Mouse (Mus musculus) common myeloid progenitor, adult 5-6 weeks (primary cell): ENCODE measurements around the gene Pigu. TPM values are rescaled to one million over a fixed set of nuclear protein-coding genes. Genes with fewer than 3 reads are reported as not detected.

ENCODE experiments used
- ATAC-seq: replicated peaks from 2 replicates; pipeline ENCODE4 v1.8.0; 2016; ENCODE audit warnings: low read depth, mild to moderate bottlenecking, moderate TSS enrichment, inconsistent platforms; ENCODE audit not compliant: poor library complexity, severe bottlenecking
- total RNA-seq: library from RNA; stranded (forward); fragments of 200-1000, 187-1606 nt; gene quantifications from 2 replicates; pipeline ENCODE4 v1.2.3, GENCODE M21; 2017

The Pigu gene
- total RNA-seq, result 36.7 and 37.8 TPM in 2 replicates

- ATAC-seq, result peak; percentile 100
Observed at GRCm38 (mm10) chr2:155356971-155357591, at the start of gene Pigu. TSS of gene Pigu (minus strand) at chr2:155357430.

DNA sequence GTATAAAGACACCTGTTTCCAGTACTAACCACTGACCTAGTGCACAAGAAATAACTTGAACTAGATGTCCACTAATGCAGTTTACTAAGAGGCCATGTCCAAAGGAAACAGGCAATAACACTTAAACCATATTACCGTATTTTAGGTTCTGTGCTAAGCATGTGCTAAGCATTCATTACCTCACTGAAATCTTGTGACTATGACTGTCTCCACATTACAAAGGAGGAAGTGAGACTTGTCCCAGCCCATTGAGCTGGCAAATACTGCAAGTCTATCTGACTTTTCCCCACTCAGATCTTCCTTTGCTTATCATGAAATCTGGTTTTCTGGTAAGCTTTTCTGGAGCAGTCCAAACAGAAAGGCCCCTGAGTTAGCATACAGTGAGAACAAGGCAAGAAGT lies 47.4 kb upstream of the Pigu start:
- ATAC-seq, result 0 out of 2 replicates have a peak, but pooled peaks have one; percentile 54

GRCm38 (mm10) chr2:155401926-155402325 lies 44.7 kb upstream of the Pigu start:
- ATAC-seq, result no peak

DNA sequence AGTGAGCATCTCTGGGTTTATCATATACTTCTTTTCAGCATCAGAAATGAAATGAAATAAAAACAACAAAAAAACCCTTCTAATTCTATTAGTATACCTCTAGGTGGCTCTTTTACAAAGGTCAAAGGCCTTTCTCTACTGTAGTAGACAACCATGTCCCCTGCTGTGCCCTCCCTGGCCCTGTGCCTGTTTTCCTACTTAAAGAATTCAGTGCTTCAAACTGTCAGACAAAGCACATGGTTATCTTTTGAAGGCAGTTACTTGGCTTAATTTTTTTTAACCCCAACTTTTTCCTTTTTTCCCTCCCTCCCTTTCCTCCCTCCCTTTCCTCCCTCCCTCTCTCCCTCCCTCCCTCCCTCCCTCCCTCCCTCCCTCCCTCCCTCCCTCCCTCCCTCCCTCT lies 43.0 kb upstream of the Pigu start:
- no peak for ATAC-seq

DNA sequence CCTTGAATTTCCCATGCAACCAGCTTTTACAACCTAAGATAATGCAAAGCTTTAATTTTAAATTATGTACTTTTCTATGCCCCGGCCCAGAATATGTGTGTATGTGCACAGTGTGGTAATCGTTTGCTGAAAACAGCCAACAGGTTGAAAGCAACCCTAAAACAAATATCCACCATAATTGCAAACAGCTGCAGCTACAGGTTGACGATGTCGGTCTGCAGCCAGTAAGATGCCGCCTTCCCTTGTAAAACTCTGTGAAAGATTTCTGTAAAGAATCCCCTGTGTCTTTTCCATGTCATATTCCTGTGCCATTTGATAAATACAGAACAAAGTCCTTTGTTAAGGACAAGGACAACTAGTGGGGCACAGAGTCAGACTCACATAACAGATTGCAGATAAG lies 37.4 kb upstream of the Pigu start:
- ATAC-seq, result no peak

DNA sequence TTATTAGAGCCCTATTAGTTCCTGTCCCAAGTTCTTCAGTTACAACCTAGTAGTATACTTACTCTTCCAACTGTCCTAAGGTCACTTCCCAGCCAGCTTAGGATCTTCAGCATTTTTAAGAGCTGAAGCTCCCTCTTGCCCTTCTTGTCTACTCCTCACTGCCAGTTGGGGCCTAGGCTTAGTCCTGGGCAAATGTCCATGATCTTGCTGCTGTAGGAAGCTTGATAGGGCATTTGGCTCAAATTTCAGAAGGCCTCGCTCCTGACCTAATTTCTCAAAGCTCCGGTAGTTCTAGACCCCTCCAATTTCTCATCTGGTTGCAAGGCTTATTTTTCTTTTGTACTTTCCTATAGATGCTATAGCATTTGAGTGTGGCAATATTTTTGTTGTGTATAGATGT lies 31.3 kb upstream of the Pigu start:
- ATAC-seq, result no peak

- no peak for ATAC-seq
Observed at GRCm38 (mm10) chr2:155387052-155387451, 29.8 kb upstream of the Pigu start.

DNA sequence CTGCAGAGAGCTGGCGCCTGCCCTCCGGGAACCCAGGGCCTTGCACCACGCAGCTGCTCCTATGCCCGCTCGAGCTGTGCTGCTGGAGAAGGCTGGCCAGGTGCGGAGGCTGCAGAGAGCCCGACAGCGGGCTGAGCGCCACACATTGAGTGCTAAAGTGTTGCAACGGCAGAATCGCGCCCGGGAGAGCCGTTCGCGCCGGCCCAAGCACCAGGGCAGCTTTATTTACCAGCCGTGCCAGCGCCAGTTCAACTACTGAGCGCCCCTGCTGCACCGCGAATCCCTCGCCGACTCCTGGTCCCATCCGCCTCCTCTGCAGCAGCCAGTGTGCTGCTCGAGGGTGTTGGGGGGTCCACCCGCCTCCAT lies 29.3 kb upstream of the Pigu start:
- ATAC-seq, result no peak

DNA sequence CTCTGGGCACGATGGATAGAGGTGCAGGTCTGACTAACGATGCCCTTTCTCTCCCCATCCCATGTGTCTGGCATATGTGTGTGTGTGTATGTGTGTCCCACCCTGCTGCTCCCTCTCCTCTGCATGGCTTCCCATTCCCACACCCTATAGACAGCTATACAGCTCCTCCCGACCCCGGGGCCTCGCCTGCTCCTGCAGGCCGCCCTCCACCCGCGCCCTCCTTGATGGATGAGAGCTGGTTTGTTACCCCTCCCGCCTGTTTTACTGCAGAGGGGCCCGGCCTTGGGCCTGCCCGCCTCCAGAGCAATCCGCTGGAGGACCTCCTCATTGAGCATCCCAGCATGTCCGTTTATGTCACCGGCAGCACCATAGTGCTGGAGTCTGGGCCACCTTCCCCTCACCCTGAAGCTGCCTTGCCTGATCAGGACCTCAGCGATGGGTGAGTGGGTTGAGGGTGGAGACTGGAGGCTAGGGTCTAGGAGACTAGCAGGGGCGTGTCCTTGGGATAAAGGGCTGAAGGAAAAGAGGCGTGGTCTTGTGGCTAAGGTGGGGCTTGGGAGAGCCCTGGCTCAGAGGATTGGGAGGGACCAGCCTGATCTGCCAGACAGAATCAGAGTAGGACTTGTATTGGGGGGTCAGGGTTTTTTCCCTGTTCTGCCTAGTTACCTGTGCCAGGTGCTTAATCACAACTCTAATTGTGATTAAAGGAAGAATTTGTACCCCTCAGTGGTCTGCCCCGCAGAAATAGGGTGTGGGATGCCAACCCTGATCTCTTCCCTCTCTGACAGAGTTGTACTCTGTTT lies 28.7 kb upstream of the Pigu start:
- ATAC-seq, result no peak

DNA sequence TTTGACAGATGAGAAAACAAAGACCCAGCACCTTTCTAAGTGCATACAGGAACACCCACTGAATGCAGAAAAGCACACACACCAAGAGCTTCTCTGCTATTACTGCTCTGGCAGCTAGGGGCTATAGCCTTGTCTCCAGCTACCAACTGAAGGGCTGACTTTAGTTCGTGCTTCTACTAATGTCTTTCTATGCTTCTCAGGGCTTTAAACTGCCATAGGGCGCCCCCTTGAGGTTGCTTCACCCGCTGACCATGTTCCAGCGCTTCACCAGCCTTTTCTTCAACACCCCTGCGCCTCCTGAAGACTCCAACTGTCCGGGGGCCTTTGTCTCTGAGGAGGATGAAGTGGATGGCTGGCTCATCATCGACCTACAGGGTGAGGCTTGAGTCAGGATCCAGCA lies 27.9 kb upstream of the Pigu start:
- ATAC-seq, result peak; percentile 75

- ATAC-seq, result no peak
Observed at GRCm38 (mm10) chr2:155382791-155383438, 25.7 kb upstream of the Pigu start.

- ATAC-seq, result peak; percentile 5
Observed at GRCm38 (mm10) chr2:155382332-155382700, 25.1 kb upstream of the Pigu start.

DNA sequence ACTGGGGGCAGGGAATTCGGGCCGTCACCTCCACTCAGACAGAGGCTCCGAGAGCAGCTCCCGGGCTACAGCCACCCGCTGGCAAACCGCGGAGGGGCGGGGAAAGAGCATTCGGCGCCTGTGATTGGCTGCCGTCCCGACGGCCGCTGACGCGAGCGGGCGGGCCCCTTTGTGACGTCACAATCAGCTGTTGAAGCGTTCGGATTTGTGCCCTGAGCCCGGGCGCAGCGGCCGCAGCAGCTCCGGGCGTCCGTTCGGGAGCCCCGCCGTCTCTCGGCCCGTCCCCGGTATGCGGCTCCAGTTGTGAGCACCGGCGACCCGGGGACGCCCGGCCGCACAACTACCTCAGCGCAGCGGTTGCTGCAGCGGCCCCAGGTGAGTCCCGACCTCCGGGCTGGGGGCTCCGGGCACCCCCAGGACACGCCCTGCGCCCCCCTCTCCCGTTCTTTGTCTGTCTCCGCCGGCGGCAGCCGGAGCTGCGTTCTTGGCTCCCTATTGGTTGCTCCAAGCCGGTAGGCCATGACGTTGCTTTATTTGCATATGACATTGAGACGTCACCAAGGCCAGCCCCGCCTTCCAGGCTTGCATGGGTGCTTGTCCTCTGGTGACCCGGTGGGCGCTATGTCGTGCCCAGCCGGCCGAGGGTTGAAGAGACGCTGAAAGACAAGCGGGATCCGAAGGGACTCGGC lies 24.6 kb upstream of the Pigu start:
- ATAC-seq, result peak; percentile 83

- ATAC-seq, result no peak
Observed at GRCm38 (mm10) chr2:155381060-155381437, 23.8 kb upstream of the Pigu start.

DNA sequence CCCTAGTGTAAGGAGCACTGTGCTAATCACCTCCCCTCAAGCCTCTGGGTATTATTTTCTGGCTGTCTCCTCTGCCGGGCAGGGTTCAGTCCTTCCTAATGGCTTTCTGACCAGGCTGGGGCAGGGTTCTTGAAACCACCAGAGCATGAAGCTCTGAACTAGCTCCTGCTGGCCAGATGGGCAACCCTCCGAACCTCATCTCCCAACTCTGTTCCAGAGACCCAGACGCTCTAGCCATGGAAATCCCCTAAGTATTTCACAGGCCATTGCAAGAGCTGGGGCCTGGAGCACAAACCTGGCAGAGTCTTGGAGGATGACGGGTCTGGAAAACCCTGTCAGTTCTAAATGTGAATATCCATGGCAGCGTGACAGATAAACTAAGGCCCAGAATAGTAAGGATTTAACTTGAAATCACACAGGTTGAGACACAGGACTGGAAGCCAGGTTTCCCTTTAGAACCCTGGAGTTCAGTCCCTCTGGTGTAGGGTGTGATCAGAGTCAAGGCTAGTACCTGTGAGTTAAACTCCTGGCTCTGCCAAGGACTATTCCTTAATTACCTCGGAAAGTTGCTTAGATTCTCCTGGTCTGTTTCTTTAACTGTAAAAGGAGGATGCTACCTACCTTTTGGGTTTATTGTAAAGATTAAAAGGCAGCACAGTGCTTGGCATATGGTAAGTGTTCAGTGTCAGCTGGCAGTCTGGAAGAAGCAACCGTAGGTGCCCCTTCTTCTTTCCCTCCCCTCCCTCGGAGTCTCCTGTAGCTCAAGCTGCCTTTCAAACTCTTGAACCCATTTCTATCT lies 23.2 kb upstream of the Pigu start, which contains the start of gene Trp53inp2:
Gene Trp53inp2, plus strand, starts transcription at position 799 of the 799 bp plus-strand sequence.
- ATAC-seq, result no peak

DNA sequence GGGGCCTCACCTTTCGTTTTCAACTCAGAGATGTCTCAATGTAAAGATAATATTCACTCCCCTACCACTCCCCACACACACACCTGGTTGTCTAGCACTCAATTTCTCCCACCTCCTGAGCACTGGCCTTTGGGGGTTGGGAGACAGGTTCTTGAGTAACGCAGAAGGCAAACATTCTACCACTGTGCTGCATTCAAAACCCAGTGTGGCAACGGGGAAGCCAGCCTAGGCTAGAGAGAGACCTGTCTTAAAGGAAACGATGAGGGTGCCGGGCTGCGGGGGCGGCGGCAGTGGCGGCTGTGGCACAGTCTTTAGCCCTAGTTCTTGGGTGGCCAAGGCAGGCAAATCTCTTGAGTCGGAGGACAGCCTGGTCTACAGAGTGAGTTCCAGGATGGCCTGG lies 19.0 kb upstream of the Pigu start:
- ATAC-seq, result no peak

GRCm38 (mm10) chr2:155374521-155374920 lies 17.3 kb upstream of the Pigu start:
- no peak for ATAC-seq

GRCm38 (mm10) chr2:155373886-155374285 lies 16.7 kb upstream of the Pigu start:
- ATAC-seq, result no peak

GRCm38 (mm10) chr2:155373302-155373701 lies 16.1 kb upstream of the Pigu start:
- ATAC-seq, result peak; percentile 34

DNA sequence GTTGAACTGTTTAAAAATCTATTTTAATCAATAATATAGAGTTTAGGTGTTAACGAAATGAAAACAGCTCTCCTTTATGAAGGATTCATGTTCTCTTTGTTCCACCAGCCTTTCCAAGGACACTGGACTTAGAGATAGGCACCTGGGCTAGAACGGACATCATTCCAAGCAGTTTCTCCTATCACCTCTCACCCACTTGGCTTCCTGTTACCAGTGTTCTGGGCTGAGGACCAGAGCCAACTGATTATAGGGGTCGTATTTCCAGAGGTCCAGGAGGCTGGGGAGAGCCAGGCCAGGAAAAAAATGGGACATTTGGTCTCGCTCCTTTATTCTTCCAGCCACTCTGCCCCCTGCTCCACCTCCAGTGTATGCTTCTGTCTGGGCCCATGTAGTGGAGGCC lies 15.2 kb upstream of the Pigu start:
- no peak for ATAC-seq
